Mouse (Mus musculus): ENCODE results near the gene Glis1. TPM values are rescaled to one million over a fixed set of nuclear protein-coding genes. Genes with fewer than 3 reads are reported as not detected.

Gene Glis1
- total RNA-seq, 1 experiment = 0.98 TPM

- Histone ChIP-seq H3K9me3 (ENCODE audit: control insufficient read depth, insufficient read depth, low read depth, low read length) (no peaks in the 10 kb centered on the region), H3K4me3 (ENCODE audit: insufficient read depth in 1 of 2, low read depth in 1 of 2, low read length in 2 of 2, poor library complexity in 1 of 2, severe bottlenecking in 1 of 2) (no peak overlapping the region), H3K9ac (ENCODE audit: insufficient read depth, low read depth, low read length, poor library complexity, severe bottlenecking) (no peak overlapping the region), H3K36me3 (ENCODE audit: control insufficient read depth, insufficient read depth, low read length, poor library complexity, severe bottlenecking) (no peaks in the 10 kb centered on the region), H3K27ac (ENCODE audit: insufficient read depth, low read depth, low read length, poor library complexity, severe bottlenecking) (no peak overlapping the region), H3K4me1 (ENCODE audit: control insufficient read depth in 2 of 2, insufficient read depth in 2 of 2, low read length in 2 of 2, poor library complexity in 1 of 2) (no peaks in the 10 kb centered on the region)
- no peak for DNase-seq (ENCODE audit: low read depth, low spot score)
- in situ Hi-C loops (cut with MboI; ENCODE audit: low sequenced_read_pairs in 2 of 2, unreplicated experiment in 2 of 2) = no loop called here
- TF ChIP-seq ZC3H11A (IDR thresholded peaks at IDR 0.05; ENCODE audit: borderline replicate concordance, low read depth, low read length) = no peak
These were observed 110.5 kb downstream of the Glis1 start for GRCm38 (mm10) chr4:107544843-107545242.

GRCm38 (mm10) chr4:107545726-107546125, 111.3 kb downstream of the Glis1 start:
- Histone ChIP-seq H3K9me3 (ENCODE audit: control insufficient read depth, insufficient read depth, low read depth, low read length) (no peaks in the 10 kb centered on the region), H3K27ac (ENCODE audit: insufficient read depth, low read depth, low read length, poor library complexity, severe bottlenecking) (no peak overlapping the region), H3K4me3 (ENCODE audit: insufficient read depth in 1 of 2, low read depth in 1 of 2, low read length in 2 of 2, poor library complexity in 1 of 2, severe bottlenecking in 1 of 2) (no peak overlapping the region), H3K9ac (ENCODE audit: insufficient read depth, low read depth, low read length, poor library complexity, severe bottlenecking) (no peak overlapping the region), H3K4me1 (ENCODE audit: control insufficient read depth in 2 of 2, insufficient read depth in 2 of 2, low read length in 2 of 2, poor library complexity in 1 of 2) (no peaks in the 10 kb centered on the region), H3K36me3 (ENCODE audit: control insufficient read depth, insufficient read depth, low read length, poor library complexity, severe bottlenecking) (no peaks in the 10 kb centered on the region)
- in situ Hi-C loops (cut with MboI; ENCODE audit: low sequenced_read_pairs in 2 of 2, unreplicated experiment in 2 of 2) = no loop called here
- DNase-seq (ENCODE audit: low read depth, low spot score) = no peak
- TF ChIP-seq MAFK (IDR thresholded peaks at IDR 0.05; ENCODE audit: insufficient read depth, low read depth, low read length) = no peak
- TF ChIP-seq ZNF384 (IDR thresholded peaks at IDR 0.05; ENCODE audit: low read depth, low read length) = no peak
- no peak for TF ChIP-seq CHD2 (IDR thresholded peaks at IDR 0.05; ENCODE audit: low read depth, low read length)
- TF ChIP-seq HCFC1 (IDR thresholded peaks at IDR 0.05; ENCODE audit: borderline replicate concordance, insufficient read depth, low read length) = no peak
- no peak for TF ChIP-seq ZC3H11A (IDR thresholded peaks at IDR 0.05; ENCODE audit: borderline replicate concordance, low read depth, low read length)

- no peaks in the 10 kb centered on the region for H3K4me1 ChIP-seq (ENCODE audit: control insufficient read depth in 2 of 2, insufficient read depth in 2 of 2, low read length in 2 of 2, poor library complexity in 1 of 2)
- no peak for TF ChIP-seq HCFC1 (IDR thresholded peaks at IDR 0.05; ENCODE audit: borderline replicate concordance, insufficient read depth, low read length)
- TF ChIP-seq MAFK (IDR thresholded peaks at IDR 0.05; ENCODE audit: insufficient read depth, low read depth, low read length) = no peak
- no peak for TF ChIP-seq ZNF384 (IDR thresholded peaks at IDR 0.05; ENCODE audit: low read depth, low read length)
- TF ChIP-seq CHD2 (IDR thresholded peaks at IDR 0.05; ENCODE audit: low read depth, low read length) = no peak
- no peak overlapping the region for H3K27ac ChIP-seq (ENCODE audit: insufficient read depth, low read depth, low read length, poor library complexity, severe bottlenecking)
- in situ Hi-C loops (cut with MboI; ENCODE audit: low sequenced_read_pairs in 2 of 2, unreplicated experiment in 2 of 2) = no loop called here
- no peak overlapping the region for H3K9ac ChIP-seq (ENCODE audit: insufficient read depth, low read depth, low read length, poor library complexity, severe bottlenecking)
- DNase-seq (ENCODE audit: low read depth, low spot score) = no peak
- H3K36me3 ChIP-seq (ENCODE audit: control insufficient read depth, insufficient read depth, low read length, poor library complexity, severe bottlenecking) = no peaks in the 10 kb centered on the region
- H3K9me3 ChIP-seq (ENCODE audit: control insufficient read depth, insufficient read depth, low read depth, low read length) = no peaks in the 10 kb centered on the region
- peak overlapping the region in 1 of 2 experiments; percentile 25; a peak in 1 of 4 replicates for H3K4me3 ChIP-seq (ENCODE audit: insufficient read depth in 1 of 2, low read depth in 1 of 2, low read length in 2 of 2, poor library complexity in 1 of 2, severe bottlenecking in 1 of 2)
These were observed 112.1 kb downstream of the Glis1 start for GRCm38 (mm10) chr4:107546525-107546924.

GRCm38 (mm10) chr4:107550096-107550495, 115.7 kb downstream of the Glis1 start:
- no peak for DNase-seq (ENCODE audit: low read depth, low spot score)
- TF ChIP-seq ZNF384 (IDR thresholded peaks at IDR 0.05; ENCODE audit: low read depth, low read length) (no peak), CHD2 (IDR thresholded peaks at IDR 0.05; ENCODE audit: low read depth, low read length) (no peak), ZC3H11A (IDR thresholded peaks at IDR 0.05; ENCODE audit: borderline replicate concordance, low read depth, low read length) (no peak), MAFK (IDR thresholded peaks at IDR 0.05; ENCODE audit: insufficient read depth, low read depth, low read length) (no peak), HCFC1 (IDR thresholded peaks at IDR 0.05; ENCODE audit: borderline replicate concordance, insufficient read depth, low read length) (no peak)
- Histone ChIP-seq H3K9ac (ENCODE audit: insufficient read depth, low read depth, low read length, poor library complexity, severe bottlenecking) (no peak overlapping the region), H3K36me3 (ENCODE audit: control insufficient read depth, insufficient read depth, low read length, poor library complexity, severe bottlenecking) (no peaks in the 10 kb centered on the region), H3K4me1 (ENCODE audit: control insufficient read depth in 2 of 2, insufficient read depth in 2 of 2, low read length in 2 of 2, poor library complexity in 1 of 2) (no peaks in the 10 kb centered on the region), H3K9me3 (ENCODE audit: control insufficient read depth, insufficient read depth, low read depth, low read length) (no peaks in the 10 kb centered on the region), H3K4me3 (ENCODE audit: insufficient read depth in 1 of 2, low read depth in 1 of 2, low read length in 2 of 2, poor library complexity in 1 of 2, severe bottlenecking in 1 of 2) (no peak overlapping the region), H3K27ac (ENCODE audit: insufficient read depth, low read depth, low read length, poor library complexity, severe bottlenecking) (no peak overlapping the region)
- in situ Hi-C loops (cut with MboI; ENCODE audit: low sequenced_read_pairs in 2 of 2, unreplicated experiment in 2 of 2) = no loop called here

GRCm38 (mm10) chr4:107550546-107550945, 116.2 kb downstream of the Glis1 start:
- H3K27ac ChIP-seq (ENCODE audit: insufficient read depth, low read depth, low read length, poor library complexity, severe bottlenecking) = no peak overlapping the region
- H3K9me3 ChIP-seq (ENCODE audit: control insufficient read depth, insufficient read depth, low read depth, low read length) = no peaks in the 10 kb centered on the region
- no peak overlapping the region for H3K4me3 ChIP-seq (ENCODE audit: insufficient read depth in 1 of 2, low read depth in 1 of 2, low read length in 2 of 2, poor library complexity in 1 of 2, severe bottlenecking in 1 of 2)
- no peak overlapping the region for H3K9ac ChIP-seq (ENCODE audit: insufficient read depth, low read depth, low read length, poor library complexity, severe bottlenecking)
- peak; percentile 7 for DNase-seq (ENCODE audit: low read depth, low spot score)
- in situ Hi-C loops (cut with MboI; ENCODE audit: low sequenced_read_pairs in 2 of 2, unreplicated experiment in 2 of 2) = no loop called here
- TF ChIP-seq HCFC1 (IDR thresholded peaks at IDR 0.05; ENCODE audit: borderline replicate concordance, insufficient read depth, low read length) (no peak), MAFK (IDR thresholded peaks at IDR 0.05; ENCODE audit: insufficient read depth, low read depth, low read length) (no peak), ZC3H11A (IDR thresholded peaks at IDR 0.05; ENCODE audit: borderline replicate concordance, low read depth, low read length) (no peak), CHD2 (IDR thresholded peaks at IDR 0.05; ENCODE audit: low read depth, low read length) (no peak)
- H3K36me3 ChIP-seq (ENCODE audit: control insufficient read depth, insufficient read depth, low read length, poor library complexity, severe bottlenecking) = no peaks in the 10 kb centered on the region
- no peaks in the 10 kb centered on the region for H3K4me1 ChIP-seq (ENCODE audit: control insufficient read depth in 2 of 2, insufficient read depth in 2 of 2, low read length in 2 of 2, poor library complexity in 1 of 2)

All from ES-E14 (cell line).